Mouse (Mus musculus) neural tube, embryonic 14.5 days (tissue): Measurements from ENCODE around the gene Inca1. TPM values are rescaled to one million over a fixed set of nuclear protein-coding genes. Genes with fewer than 3 reads are reported as not detected.

Experiments
- ATAC-seq: fragments of 200-750 bp; cut with Nextera tagmentation; 2 replicates; pipeline ENCODE4 v1.8.0; 2017; ENCODE audit warnings: low read depth, mild to moderate bottlenecking, moderate TSS enrichment, moderate library complexity
- H3K27ac ChIP-seq: fragments of 300-500 bp; sonication (generic); 2 replicates; pipeline ENCODE4 v1.5.1; 2014; ENCODE audit warnings: low read depth, mild to moderate bottlenecking, control low read depth, low read length, moderate library complexity, mixed read lengths
- H3K27me3 ChIP-seq: fragments of 300-500 bp; sonication (generic); 2 replicates; pipeline ENCODE4 v1.6.1; 2014; ENCODE audit warnings: low read length; ENCODE audit not compliant: control insufficient read depth, insufficient read depth
- H3K36me3 ChIP-seq: fragments of 300-500 bp; sonication (generic); 2 replicates; pipeline ENCODE4 v1.6.1; 2014; ENCODE audit warnings: low read length, mixed read lengths; ENCODE audit not compliant: control insufficient read depth, insufficient read depth
- H3K4me1 ChIP-seq: fragments of 300-500 bp; sonication (generic); 2 replicates; pipeline ENCODE4 v1.6.1; 2014; ENCODE audit warnings: low read length; ENCODE audit not compliant: control insufficient read depth, insufficient read depth
- H3K4me2 ChIP-seq: fragments of 300-500 bp; sonication (generic); 2 replicates; pipeline ENCODE4 v1.6.1; 2014; ENCODE audit warnings: mild to moderate bottlenecking, low read depth, low read length, control low read depth
- H3K4me3 ChIP-seq: fragments of 300-500 bp; sonication (generic); 2 replicates; pipeline ENCODE4 v1.5.1; 2014; ENCODE audit warnings: low read depth, low read length, control low read depth, mixed read lengths
- H3K9ac ChIP-seq: fragments of 300-500 bp; sonication (generic); replicated peaks from 2 replicates; pipeline ENCODE4 v1.6.1; 2014; ENCODE audit warnings: low read depth, mild to moderate bottlenecking, control low read depth, low read length, mixed read lengths
- H3K9me3 ChIP-seq: fragments of 300-500 bp; sonication (generic); 2 replicates; pipeline ENCODE4 v1.6.1; 2016; ENCODE audit warnings: low read length; ENCODE audit not compliant: control insufficient read depth
- whole genome bisulfite sequencing: fragments of 180-500 bp; shearing (Covaris S2); extraction: QIAGEN DNeasy Blood & Tissue Kit; methylation state at CpG from one replicate; pipeline ENCODE4 v1.1.7; 2014; 5-methylcytosine and 5-hydroxymethylcytosine counted together
- polyA plus RNA-seq: library from polyadenylated mRNA; unstranded; fragments of >200 nt; fragmentation: Nextera tagmentation; extraction: Ambion mirVana; gene quantifications from 2 replicates; pipeline ENCODE4 v1.2.1, GENCODE M21; 2014

The Inca1 gene
- polyA plus RNA-seq, 1 experiment from 2014 or later = 1.4 TPM

DNA sequence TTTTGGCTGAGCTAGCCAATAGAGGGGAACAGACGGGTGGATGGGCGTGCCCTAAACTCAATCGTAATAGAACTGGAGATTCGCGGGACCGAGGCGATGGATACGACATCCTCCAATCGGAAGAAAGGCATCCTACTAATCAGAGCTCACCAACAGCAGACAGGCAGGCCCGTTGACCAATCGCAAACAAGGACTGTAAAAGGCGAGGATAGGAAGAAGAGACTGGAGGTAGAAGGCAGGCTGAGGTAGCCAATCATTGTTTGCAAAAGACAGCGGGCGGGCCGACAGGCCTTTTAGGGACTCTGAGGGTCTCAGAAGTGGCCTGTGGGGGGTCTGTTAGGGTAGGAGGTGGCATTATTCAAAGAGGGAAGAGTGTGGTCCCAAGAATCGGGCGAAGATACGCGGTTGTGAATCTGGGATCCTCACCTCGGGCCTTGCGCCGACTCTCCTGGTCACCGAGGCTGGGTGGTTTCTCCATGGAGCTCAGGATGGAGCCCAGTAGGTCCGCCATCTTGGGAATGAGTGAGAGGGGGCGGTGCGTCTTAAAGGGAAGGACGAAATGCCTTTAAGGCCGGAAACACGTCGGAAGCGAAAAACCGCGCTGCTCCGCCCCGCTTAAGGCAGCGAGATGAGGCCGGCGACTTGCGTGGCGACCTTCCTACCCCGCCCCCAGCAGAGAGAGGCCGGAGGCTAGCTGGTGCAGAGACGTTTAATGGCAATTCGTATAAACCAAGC lies 31.0 kb downstream of the Inca1 start, which contains the start of gene Spag7:
Spag7 (minus strand) TSS at position 646 of the 735 bp plus-strand sequence.
- H3K9ac ChIP-seq = peak within 1 kb of the TSS; percentile 64
- no peaks in the 10 kb centered on the region for H3K9me3 ChIP-seq
- WGBS = under 1% methylated on average over 44 of the region's 44 CpGs
- peak; percentile 96 for ATAC-seq
- H3K27me3 ChIP-seq = no peaks in the 10 kb centered on the region
- H3K36me3 ChIP-seq = peaks cover 25% of the 10 kb centered on the region
- H3K4me1 ChIP-seq = peaks cover 14% of the 10 kb centered on the region
- H3K4me3 ChIP-seq = peak within 1 kb of the TSS; percentile 64
- H3K27ac ChIP-seq = peak within 1 kb of the TSS; percentile 93
- H3K4me2 ChIP-seq = peak within 1 kb of the TSS; percentile 88

DNA sequence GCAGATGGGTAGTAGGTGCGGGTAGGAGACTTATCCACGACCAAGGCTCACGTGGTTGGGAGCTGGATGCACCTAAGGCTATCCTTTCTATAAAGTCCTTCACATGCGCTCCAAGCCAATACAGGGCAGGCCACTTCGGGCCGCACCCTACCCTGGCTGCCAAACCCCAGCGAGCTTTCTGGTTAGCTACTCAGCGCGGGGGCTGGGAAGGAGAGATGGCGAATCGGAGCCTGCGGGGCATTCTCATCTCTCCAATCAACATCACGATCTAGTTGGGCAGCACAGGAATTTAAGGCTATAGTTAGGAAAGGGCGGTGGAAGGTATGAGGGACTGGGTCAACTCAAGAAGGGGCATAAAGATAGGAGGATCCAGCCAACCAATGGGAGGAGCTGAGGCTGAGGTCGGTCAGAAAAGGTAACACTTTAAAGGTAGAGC lies 31.6 kb downstream of the Inca1 start:
- Histone ChIP-seq H3K4me1 (peaks cover 14% of the 10 kb centered on the region), H3K9me3 (no peaks in the 10 kb centered on the region), H3K9ac (peak overlapping the region; percentile 62), H3K36me3 (peaks cover 24% of the 10 kb centered on the region), H3K27ac (peak overlapping the region; percentile 86), H3K27me3 (no peaks in the 10 kb centered on the region), H3K4me3 (peak overlapping the region; percentile 64), H3K4me2 (peak overlapping the region; percentile 88)
- no peak; the same call in 1 of the 2 replicates for ATAC-seq
- under 1% methylated on average over 15 of the region's 15 CpGs for whole genome bisulfite sequencing

DNA sequence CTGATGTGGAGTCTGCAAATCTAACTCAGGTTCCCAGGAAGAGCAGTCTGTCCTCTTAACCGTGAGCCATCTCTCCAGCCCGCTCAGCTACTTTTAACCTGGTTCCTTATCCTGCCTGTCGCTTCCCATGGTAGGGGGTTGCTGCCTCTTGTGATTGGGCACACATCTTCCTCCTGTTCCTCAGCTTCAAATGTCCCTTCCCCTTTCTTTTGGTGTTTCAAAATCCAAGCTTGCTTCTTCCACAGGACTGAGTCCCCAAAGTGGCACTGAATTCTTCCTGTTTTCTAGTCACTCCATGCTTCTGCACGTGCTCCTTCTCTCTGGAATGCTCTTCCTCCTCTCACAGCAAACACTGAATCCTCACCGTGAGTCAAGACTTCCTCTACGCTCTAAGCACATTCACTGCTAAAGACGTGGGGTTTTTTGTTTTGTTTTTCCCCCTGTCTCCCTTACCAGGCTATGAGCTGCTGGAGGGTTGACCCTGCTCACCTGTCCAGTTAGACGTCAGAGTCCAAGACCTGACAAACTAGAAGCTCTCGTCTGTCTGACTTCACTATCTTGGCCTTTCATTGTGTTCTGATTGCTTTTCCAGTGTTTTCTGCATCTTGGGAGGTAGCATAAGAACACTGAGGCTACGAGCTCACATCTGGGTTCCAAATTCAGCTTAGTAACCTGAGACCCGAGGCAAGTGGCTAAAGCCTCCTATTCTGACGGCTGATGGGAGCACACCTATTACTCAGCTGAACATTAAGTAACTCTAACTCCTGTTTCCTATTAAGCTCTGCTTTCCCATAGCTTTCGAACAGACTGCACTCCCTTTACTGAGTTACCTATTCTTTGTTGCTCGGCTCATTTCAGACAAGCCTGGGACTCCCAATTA lies 32.4 kb downstream of the Inca1 start:
- H3K36me3 ChIP-seq = peaks cover 26% of the 10 kb centered on the region
- H3K27ac ChIP-seq = peak overlapping the region; percentile 86
- H3K4me1 ChIP-seq = peaks cover 14% of the 10 kb centered on the region
- 82% methylated on average over 14 of the region's 14 CpGs for WGBS
- H3K9ac ChIP-seq = peak overlapping the region; percentile 62; the same call in 1 of the 2 replicates
- H3K4me2 ChIP-seq = peak overlapping the region; percentile 88
- peak overlapping the region; percentile 64 for H3K4me3 ChIP-seq
- no peak for ATAC-seq
- no peaks in the 10 kb centered on the region for H3K27me3 ChIP-seq
- H3K9me3 ChIP-seq = no peaks in the 10 kb centered on the region

DNA sequence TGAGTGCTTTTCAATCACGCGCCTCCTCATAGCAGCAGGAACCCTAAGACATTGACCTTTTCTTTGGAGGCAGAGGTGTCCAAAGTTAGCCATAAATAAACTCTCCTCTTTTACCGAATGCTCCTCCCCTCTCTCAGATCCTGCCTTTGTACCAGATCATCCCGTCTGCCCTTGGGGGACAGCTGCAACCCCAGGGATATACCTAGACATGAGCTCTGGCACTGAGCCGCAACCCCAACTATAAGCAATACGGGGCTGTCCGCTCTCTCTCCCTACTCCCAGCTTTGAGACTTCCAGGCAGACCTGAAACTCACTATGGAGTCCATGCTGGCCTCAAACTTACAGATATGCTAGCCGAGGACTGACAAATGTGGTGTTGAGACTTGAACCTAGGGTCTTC lies 33.3 kb downstream of the Inca1 start:
- H3K4me3 ChIP-seq = no peak overlapping the region
- no peaks in the 10 kb centered on the region for H3K27me3 ChIP-seq
- H3K4me2 ChIP-seq = no peak overlapping the region
- peaks cover 33% of the 10 kb centered on the region for H3K36me3 ChIP-seq
- ATAC-seq = no peak
- WGBS = 92% methylated on average over 8 of the region's 8 CpGs
- no peak overlapping the region for H3K27ac ChIP-seq
- H3K9ac ChIP-seq = no peak overlapping the region
- peaks cover 14% of the 10 kb centered on the region for H3K4me1 ChIP-seq
- H3K9me3 ChIP-seq = no peaks in the 10 kb centered on the region

DNA sequence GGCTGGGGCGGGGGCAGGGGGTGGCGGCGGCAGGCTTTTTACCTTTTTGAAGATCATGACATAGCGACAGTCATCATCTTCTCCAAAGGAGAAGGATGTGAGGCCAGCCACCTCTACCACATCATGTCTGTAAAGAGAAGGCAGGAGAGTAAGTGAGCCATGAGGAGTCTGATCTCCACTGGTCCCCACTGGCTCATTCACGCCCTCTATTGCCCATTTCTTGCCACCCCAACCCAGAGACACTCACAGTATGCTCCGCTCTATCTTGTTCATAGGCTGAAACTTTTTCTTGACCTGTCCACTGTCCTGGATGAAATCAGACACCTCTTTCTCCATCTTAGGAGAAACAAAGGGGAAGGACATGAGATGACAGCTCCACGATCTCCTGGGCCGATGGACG lies 35.2 kb downstream of the Inca1 start:
- Histone ChIP-seq H3K27ac (no peak overlapping the region), H3K4me2 (no peak overlapping the region), H3K27me3 (no peaks in the 10 kb centered on the region), H3K9ac (no peak overlapping the region), H3K4me3 (no peak overlapping the region), H3K4me1 (peaks cover 8% of the 10 kb centered on the region), H3K36me3 (peaks cover 33% of the 10 kb centered on the region), H3K9me3 (no peaks in the 10 kb centered on the region)
- 92% methylated on average over 9 of the region's 9 CpGs for WGBS
- no peak for ATAC-seq

DNA sequence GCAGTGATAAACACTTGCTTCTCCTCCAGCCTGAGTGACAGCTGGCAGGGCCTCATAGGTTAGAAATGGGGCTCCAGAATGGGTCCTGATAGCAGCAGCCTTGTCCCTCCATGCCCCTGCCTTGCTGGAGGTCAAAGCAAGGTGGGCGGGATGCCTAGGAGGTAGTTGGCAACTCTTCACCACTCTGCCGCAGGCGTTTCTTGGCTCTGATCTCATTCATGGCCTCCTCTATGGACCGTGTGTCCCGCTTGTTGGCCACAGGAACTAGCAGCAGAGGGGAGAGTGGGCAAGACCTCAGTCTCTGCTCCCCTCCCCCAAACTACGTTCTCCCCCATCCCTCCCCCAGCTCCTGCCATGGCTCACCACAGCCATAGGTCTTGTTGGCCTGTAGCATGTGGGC lies 36.0 kb downstream of the Inca1 start:
- Histone ChIP-seq H3K4me1 (peaks cover 8% of the 10 kb centered on the region), H3K27me3 (no peaks in the 10 kb centered on the region)
- WGBS = 96% methylated on average over 6 of the region's 6 CpGs

DNA sequence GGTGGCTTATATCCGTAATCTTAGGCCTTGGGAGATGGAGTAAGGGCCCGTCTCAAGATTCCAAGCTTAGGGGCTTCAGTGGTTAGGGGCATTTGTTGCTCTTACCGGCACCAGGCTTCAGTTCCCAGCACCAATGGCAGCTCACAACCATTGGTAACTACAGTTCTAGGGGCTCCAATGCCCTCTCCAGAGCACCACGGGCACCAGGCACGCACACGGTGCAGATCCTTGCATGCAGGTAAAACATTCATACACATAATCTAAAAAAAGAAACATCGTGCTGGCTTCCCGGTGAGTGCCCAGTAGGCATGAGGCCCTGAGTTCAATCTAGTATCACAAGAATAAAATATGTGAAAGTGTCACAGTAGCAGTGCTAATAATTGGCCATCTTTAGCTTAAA lies 36.9 kb downstream of the Inca1 start:
- Histone ChIP-seq H3K4me1 (peaks cover 6% of the 10 kb centered on the region), H3K36me3 (peaks cover 33% of the 10 kb centered on the region), H3K9ac (no peak overlapping the region), H3K4me3 (no peak overlapping the region), H3K27ac (no peak overlapping the region), H3K27me3 (no peaks in the 10 kb centered on the region), H3K9me3 (no peaks in the 10 kb centered on the region), H3K4me2 (no peak overlapping the region)
- over 99% methylated on average over 8 of the region's 8 CpGs for WGBS
- ATAC-seq = no peak

More for the DNA sequence above, 36.0 kb downstream of the Inca1 start:
- no peaks in the 10 kb centered on the region for H3K9me3 ChIP-seq
- no peak overlapping the region for H3K4me2 ChIP-seq
- no peak for ATAC-seq
- H3K9ac ChIP-seq = no peak overlapping the region
- H3K4me3 ChIP-seq = no peak overlapping the region
- H3K27ac ChIP-seq = no peak overlapping the region
- H3K36me3 ChIP-seq = peaks cover 33% of the 10 kb centered on the region

DNA sequence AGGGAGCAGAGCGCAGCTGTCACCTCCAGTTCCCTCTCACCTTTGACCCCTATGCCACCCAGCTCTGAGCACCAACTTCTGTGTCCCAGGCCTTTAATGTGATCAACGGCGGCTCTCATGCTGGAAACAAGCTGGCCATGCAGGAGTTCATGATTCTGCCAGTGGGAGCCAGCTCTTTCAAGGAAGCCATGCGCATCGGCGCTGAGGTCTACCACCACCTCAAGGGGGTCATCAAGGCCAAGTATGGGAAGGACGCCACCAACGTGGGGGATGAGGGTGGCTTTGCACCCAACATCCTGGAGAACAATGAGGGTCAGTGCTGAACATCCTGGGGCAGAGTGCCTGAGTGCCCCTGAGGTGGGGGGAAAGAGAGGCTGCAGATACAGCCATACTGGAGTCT lies 39.4 kb downstream of the Inca1 start:
- H3K27ac ChIP-seq = no peak overlapping the region
- H3K9me3 ChIP-seq = no peaks in the 10 kb centered on the region
- H3K9ac ChIP-seq = no peak overlapping the region
- no peak for ATAC-seq
- H3K4me1 ChIP-seq = peaks cover 14% of the 10 kb centered on the region
- no peak overlapping the region for H3K4me2 ChIP-seq
- 87% methylated on average over 8 of the region's 8 CpGs for WGBS
- H3K4me3 ChIP-seq = no peak overlapping the region
- H3K27me3 ChIP-seq = no peaks in the 10 kb centered on the region
- H3K36me3 ChIP-seq = peaks cover 24% of the 10 kb centered on the region

DNA sequence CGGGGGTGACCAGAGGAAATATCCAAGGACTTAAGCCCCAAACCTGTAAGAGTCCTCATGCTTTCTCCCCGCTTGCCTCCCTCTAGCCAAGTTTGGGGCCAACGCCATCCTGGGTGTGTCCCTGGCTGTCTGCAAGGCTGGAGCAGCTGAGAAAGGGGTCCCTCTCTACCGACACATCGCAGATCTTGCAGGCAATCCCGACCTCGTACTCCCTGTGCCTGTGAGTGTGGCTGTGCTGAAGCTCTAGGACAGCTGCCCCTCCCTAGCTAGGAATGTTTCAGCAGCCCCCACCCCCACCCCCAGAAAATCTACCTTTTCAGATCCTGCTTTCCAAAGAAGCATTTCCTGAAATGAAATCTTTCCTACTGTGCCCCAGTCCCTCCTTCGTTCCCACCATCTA lies 41.0 kb downstream of the Inca1 start:
- 77% methylated on average over 8 of the region's 8 CpGs for WGBS

More for the DNA sequence above, 41.0 kb downstream of the Inca1 start:
- no peak overlapping the region for H3K4me2 ChIP-seq
- no peak overlapping the region for H3K27ac ChIP-seq
- peaks cover 16% of the 10 kb centered on the region for H3K36me3 ChIP-seq
- no peaks in the 10 kb centered on the region for H3K9me3 ChIP-seq
- H3K4me3 ChIP-seq = no peak overlapping the region
- peaks cover 14% of the 10 kb centered on the region for H3K4me1 ChIP-seq
- H3K9ac ChIP-seq = no peak overlapping the region
- H3K27me3 ChIP-seq = no peaks in the 10 kb centered on the region
- ATAC-seq = no peak
